Mouse (Mus musculus) kidney, adult 18-20 months (tissue): ENCODE data around the gene Cd200.
"Not testable (repeated sequence)": the region's sequence is repeated elsewhere in the genome, so short reads cannot be mapped to it uniquely, and the experiment has no call there.

ENCODE experiments used
- DNase-seq: peaks from one replicate; pipeline ENCODE4 v3.0.0; 2021

Gene Cd200

DNA sequence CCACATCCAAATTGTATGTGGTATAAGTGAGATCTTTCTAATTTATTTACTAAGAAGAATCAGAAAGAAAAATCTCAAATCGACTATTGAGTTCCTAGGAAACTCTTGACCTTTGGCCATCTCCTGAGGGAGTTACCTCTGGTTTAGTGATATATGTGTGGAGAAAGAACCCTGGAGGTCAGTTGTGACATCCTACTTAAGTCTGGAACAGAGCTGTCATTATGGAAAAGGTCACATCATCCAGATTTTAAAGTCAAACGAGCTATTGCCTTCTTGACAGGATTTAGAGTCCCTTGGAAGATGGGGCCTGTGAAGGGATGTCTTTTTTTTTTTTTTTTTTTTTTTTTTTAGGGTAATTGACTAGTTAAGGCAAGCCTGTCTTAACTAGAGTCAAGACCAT is 32.0 kb downstream of the Cd200 start:
- DNase-seq = no peak

DNA sequence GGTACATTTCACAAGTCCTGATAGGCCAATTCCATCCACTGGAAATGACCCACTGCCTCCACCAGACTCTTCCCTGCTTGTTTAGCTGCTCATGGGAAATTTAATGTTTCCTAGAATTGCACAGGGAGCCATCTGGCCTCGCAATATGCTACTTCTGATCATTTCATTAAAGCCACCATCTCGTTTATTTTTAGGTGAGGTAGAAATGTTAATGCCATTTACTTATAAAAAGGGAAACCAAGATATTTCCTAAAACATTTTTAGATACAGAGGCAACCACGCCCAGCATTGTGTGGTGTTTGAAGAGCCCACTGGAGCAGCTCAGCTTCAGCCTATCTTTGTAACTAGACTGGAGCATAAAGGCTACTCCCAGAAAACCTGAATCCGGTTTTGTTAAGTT is 32.6 kb downstream of the Cd200 start:
- no peak for DNase-seq

DNA sequence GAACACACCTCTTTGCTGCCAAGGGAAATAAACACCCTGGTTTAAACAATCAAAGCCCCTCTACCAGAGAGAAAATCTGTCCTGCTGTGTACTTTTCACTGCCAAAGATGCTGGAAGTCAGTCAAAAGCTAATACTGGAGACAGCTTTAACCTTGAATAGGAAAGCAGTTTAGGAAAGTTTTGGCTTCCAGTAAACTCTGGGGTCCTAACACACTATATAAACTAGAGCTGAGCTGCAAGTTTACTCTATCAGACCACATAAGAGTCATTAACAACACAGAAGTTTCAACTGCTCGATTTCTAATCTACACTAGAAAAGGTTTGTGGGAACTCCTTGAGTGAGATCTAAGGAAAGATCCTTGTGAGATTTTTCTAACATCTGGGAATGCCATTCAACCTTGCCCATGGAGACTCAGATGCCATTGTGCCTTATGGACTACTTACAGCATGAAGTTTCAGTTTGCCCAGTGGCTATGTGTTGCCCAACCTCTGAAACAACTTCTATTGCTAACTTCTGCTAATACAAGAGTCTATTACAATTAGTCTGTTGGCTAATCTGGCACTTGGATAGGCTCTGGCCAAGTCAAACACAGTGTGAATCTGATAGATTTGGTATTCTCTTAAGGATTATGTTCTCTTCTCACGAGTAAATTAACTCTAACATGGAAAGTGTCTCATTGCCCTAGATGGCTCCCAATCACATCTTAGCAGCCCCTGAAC is 33.2 kb downstream of the Cd200 start:
- no peak for DNase-seq

DNA sequence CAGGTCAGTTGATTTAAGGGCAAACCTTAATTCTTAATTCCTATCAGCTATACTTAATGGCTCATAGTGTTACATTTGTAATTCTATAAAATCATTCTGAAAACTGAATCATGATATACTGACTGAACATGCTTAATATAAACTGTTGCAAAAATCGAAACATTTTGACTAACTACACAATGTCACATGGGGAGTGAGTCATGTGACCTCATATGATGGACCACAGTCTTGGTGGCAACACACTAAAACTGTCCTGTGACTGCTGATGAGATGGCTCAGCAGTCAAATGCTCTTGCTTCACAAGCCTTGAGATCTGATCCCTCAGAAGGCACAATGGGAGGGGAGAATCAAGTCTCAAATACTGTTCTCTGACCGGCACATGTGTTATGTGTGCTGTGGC is 34.8 kb downstream of the Cd200 start:
- no peak for DNase-seq

DNA sequence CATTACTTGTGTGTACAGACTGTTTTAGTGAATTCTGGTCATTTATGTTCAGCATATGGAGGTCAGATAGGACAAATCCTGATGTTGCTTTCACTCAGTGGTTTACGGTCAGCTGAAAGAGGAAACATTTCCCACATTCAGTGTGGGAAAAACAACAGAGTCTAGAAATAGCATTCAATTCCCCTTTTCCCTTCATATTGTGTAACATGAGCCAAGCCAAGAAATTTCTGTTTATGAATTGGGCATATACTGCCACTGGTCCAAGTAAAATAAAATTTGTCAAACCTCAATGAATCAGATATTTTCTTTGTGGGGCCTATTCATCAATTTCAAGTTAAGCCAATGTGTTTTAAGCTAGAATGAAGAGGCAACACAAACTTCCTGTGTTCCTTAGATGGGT is 37.8 kb downstream of the Cd200 start:
- DNase-seq = no peak

DNA sequence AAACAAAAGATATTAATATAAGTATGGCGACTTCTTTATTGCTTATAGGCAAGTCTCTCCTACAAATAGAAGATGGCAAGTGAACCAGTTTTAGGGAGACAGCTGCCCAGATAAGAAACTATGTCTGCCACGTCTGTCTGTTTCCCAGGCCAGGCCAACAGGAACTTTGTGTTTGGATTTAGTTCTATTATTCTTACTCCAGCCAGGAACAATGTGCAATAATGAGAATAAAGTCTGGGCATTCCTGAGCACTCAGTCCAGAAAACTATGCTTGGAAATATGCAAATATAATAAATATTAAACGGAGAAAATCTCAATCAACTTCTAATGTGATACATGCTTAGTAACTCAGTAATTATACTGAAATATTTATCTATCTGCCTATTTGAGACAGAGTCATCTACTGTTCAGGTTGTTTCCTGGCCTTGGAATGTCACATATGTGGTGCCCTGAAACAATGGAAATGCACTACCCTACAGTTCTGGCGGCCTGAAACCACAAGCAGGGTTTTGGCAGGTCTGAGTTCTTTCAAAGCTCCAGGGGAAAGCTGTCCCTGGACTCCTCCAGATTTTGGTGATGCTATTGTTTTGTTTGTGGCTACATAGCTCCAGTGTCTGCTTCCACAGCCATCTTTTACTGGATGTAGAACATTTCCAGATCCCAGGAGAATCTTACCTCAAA is 39.4 kb downstream of the Cd200 start:
- DNase-seq = no peak

DNA sequence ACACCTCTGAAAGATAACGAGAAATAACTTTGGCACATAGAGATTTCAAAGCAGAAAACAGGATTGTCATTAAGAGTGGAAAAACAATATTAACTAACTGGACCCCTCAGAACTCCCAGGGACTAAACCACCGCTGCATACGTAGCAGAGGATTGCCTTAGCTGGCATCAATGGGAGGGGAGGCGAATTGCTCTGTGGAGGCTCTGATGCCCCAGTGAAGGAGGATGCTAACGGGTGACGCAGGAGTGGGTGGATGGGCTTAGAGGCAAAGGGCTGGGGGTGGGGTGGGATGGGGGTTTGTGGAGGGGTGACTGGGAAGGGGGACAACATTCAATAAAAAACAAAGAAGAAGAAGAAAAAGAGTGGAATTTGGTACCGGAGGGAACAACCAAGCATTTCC is 42.7 kb downstream of the Cd200 start:
- no peak for DNase-seq

DNA sequence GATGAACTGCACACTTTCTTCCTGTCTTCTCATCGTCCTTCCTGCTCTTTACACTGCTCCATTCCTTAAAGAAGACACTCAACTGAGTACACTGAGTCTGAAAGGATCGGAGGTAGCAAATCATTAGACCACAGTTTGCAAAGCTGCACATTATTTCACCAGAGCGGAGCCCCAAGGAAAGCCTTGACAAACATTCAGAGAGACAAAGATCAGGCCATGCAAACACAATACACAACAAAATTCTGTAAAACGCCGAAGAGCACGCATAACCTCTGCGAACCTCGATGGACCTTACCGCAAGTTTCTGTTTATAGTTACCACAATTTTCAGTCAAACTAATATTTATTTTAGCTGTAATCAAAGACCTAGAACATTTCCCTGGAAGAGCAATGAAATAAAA is 43.5 kb downstream of the Cd200 start:
- no peak for DNase-seq

DNA sequence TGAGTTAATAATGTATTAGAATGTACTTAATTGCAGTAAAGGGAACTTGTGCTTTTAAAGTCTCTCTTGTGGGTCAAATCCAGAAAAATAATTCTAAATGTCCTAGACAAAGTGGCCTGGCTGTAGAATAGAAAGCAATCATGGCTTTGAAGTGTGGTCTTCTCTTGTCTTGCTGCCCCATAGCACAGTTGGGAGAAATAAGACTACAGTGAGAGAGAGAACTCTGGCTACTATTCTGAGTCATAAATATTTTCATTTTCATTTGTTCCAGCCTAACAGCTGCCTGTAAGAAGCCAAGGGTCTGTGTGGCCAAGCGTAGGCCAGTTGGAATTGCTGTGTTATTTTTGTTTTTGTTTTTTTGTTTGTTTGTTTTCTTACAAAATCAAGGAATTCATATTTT is 44.2 kb downstream of the Cd200 start:
- no peak for DNase-seq

DNA sequence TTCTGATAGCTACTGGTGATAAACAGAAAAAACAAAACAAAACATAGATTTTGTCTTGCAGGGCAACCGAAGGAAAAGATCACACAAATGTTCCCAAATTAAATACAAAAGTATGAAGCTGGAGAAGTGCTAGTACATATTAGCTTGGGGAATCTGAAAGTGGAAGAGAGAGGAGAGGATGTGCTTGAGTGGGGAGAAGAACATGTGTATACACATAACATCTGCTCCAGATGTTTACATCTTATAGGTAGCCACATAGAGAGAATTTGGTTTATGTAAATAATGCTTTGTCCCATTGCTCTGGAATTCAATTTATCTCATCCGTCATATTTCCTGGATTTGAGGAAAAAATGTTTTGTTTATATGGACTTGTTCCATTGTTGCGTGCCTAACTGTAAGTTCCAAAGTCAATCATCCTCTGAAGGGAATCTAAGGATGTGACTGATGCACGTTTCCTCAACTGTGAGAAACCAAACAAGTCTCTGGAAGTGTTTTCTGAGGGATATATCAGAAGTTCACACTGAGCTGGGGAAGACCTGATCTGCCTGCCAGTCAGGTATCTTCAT is 45.3 kb downstream of the Cd200 start:
- no peak for DNase-seq

DNA sequence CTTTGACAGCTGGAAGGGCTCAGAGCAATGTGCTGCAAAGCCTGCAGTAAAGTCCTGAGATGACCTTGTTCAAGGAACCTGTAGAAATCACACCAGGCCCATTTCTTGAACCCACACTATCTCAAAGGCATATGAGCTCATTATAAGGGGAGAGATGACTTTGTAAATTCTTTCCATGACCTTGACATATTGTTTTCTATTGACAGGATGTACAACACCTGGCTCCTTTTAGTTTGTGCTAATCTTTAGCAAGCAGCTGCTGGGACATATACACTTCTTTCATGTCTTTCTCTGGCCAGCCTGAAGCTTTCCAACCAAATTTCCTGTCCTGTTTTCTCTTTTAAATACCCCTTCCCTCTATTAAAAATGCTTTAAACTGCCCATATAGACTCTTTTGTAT is 47.4 kb downstream of the Cd200 start:
- DNase-seq = no peak

DNA sequence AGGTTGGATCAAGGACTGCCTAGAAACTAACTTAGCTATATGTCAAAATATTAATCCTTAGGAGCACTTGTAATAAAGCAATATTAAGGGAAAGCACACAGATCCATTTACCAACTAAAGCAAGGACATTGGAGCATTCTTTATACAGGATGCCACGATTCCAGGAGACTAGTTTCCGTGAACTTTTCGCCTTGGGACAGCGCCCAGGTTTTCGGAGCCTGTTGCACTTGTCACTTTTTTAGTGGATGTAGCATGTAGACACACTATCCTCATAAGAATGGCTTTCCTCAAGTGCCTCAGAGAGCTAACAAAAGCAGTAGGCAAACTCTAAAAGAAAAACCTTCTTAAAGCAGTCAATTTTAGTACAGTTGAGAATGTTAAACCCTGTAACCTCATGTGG is 50.4 kb downstream of the Cd200 start:
- not testable (repeated sequence) for DNase-seq

DNA sequence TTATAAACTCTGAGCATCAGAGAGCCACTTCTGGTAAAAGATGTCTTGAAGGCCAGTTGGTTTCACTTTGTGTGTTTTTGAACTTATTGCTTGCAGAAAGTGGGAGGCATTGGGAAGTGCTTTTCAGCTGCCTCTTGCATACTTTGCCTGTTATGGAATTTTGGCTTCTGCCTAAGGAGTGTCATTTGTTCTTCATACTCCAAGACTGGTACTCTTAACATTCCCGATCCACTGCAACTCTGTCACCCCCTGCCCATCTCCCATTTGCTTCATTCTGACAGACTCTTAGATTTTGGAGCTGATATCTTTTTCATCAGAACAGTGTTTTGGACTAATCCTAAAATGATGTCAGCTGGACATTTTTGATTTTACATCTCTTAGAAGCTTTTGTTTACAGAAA is 51.7 kb downstream of the Cd200 start:
- no peak for DNase-seq

DNA sequence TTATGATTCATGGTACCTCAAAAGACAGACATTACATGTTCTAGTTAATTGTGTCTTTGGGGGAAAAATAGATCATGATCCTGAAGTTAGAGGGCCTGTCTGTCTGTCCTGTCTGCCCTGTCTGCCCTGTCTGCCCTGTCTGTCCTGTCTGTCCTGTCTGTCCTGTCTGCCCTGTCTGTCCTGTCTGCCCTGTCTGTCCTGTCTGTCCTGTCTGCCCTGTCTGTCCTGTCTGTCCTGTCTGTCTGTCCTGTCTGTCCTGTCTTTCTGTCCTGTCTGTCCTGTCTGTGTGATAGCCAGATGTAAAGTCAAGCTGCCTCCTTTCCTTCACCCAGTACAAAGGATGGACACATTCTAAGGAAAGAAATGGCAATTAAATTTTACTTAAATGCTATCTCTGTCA is 56.0 kb downstream of the Cd200 start:
- DNase-seq = no peak

DNA sequence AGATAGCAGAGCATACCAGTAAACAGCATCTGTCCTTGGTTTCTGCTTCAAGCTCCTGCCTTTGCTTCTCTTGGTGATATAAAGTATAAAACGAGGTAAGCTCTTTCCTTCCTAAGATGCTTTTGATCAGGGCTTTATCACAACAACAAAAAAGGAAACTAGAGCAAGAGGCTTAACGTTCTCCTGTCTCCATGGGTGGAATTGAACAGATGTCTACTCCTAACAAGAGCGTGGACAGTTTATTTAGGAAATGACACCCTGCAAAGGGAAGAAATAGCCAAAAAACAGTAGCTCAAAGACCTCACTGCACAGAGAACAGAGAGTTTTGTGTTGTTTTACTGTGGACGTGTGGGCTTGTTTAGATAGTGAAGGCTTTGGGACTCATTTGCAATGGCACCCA is 58.1 kb downstream of the Cd200 start:
- no peak for DNase-seq

DNA sequence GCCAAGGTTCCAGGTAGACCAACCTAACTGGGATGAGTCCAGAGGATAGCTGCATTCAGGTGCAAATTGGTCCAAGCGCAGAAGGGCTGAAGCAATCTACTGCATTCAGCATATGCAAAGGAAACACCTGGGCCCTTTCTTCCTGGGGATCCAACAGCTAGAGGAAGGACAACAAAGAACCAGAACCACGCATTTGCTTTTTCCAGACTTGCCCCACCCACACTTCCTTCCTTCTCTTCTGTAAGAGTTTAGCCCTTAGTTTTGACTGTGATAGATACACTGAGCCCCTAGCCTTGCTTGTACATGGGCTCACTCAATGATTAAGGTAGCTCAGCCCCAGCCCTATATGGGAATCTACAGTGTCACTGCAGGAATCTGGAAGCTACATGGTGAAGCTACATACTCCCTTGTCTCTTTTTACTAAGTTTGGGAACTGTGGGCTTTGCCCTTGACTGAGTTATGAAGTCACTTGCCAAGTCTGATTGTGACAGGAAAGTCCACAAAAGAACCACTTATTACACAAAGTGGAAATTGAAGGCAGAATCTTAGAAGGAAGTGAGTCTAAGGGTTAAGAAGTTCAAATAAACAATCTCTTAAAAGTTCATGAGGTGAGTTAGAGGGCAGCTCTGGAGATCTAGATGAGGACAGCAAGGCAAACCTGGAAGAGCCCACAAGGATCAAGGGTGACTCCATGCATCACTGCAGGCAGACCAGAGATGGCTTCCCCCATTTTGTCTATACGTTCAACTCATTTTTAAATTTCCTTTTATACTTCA is 59.1 kb downstream of the Cd200 start:
- DNase-seq = peak; percentile 41

DNA sequence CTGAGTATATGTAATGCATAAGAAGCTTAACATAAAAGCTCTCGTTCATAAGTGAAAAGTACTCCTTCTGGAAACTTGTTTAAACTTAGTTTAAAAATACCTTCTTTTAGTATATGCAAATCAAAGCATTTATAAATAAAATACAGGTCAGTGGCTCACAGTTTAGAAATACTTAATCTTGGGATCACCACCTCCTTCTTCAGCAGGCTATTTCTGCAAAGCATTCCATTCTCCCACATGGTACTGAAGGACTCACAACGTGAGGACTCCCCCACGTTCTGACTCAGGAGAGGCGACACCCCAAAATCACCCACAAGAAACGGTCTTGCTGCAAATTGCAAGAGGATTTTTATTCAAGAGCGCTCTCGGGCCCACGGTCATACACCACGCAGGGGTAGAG is 60.6 kb downstream of the Cd200 start:
- DNase-seq = not testable (repeated sequence)

DNA sequence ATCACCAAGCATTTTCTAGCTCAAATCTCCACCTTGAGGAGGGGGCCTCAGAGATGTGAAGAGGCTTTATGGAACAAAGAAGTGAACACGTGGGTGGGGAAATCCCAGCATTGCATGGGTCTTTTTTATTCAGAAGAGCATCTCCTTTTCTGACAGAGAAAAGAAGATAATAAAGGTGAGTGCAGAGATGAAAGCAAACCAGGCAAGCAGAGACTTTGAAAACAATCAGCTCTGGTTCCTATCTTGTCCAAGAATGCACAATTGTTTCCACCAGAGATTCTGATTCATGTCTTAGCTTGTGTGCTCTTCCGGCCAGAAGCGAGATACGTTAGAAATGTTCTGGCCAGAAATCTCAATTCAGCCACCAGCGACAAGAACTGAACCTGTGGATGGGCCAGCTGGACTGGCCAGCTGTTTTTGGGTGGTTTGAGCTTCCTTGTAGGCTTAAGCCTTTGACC is 61.9 kb downstream of the Cd200 start:
- no peak for DNase-seq

DNA sequence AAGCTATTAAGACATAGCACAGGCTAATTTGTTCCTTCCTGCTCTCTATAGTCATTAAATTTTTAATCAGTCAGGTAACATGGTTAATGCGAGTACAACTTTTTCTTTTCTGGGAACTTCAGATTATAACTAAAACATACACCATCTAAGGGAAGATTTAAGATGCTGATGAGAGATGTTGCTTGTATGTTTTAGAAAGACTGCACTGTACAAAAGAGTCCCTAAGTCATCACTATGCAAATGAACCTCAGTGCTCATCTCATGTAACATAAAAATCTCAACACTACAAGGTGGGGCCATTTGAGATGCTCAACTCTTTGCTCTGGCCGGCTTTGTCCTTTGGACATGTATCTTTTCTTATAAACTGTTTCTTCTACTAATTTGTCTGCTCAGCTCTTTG is 62.5 kb downstream of the Cd200 start:
- DNase-seq = no peak

DNA sequence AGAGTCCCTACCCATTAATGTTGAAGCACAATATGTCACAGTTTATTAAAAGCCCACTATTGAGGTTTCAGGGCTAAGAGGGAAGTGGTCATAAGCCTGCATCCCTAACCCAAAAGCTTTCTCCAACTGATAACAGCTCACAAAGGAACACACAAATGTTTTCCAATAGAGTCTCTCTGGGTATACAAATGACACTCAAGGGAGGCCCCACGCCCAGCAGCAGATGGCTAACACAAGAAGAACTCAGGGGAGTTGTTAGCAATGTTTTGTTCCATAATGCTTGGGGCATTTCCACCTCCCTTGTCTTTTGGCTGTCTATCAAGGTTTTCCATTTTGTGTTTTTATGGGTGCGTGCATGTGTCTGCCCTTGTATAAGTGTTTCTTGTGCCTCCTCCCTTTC is 64.0 kb downstream of the Cd200 start:
- no peak for DNase-seq

DNA sequence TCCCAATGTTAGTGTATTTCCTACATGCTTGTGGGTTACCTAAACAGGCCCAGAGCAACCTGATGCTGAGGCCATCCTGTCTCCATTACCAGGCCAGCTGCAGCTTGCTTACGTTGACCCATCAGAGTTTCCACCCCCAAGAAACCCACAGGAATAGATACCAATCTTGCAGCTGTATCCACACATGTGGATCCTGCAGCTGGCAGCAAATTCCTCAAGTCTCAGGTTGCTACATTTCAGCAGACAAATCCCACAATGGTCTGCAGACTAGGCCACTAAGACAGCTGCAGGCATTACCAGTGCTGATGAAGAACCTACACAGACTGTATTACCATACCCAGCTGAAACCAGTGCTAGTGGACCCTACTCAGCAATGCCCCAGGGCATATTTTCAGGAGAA is 72.4 kb downstream of the Cd200 start:
- no peak for DNase-seq

DNA sequence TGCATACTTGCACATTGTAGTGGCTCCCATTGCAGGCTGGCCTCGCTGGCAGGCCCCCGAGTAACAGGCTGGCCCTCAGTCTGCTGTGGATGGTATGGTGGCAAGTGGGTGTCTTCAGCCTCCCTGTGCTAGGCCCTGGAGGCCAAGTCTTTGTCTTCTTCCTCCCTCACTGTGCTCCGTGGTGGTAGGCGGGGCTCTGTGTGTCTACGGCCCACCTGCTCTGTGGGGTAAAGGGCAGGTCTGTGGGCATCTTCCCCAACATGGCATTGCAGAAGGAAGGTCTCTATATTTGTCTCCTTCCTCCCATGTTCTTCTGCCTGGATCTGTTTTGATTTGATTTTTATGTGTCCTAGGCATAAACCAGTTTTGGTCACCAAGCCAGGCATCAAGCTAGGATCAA is 74.0 kb downstream of the Cd200 start:
- no peak for DNase-seq

DNA sequence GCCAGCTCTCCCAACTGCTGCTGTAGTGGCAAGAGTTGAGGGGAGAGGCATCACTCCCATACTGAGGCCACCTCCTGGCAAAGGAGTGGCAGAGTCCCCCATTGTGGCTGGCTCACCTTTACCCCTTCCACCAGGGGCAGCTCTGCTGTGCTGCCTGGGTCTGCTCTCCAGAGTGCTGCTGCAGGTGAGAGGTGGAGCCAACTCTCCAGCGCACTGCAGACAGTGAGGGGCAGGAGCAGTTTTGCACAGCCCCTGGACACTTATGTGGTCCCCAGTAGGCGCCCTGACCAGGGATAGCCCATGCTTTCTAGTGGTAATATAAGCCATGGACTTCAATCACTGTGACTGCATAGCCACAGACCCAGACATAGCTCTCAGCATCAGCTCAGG is 74.5 kb downstream of the Cd200 start:
- DNase-seq = no peak
